Mouse (Mus musculus) lung, adult 2 months (tissue): ENCODE measurements around the gene 1810010H24Rik. TPM values are rescaled to one million over a fixed set of nuclear protein-coding genes. Genes with fewer than 3 reads are reported as not detected.
"Not testable (repeated sequence)": the region's sequence is repeated elsewhere in the genome, so short reads cannot be mapped to it uniquely, and the experiment has no call there.

Source experiments
- DNase-seq: peaks from one replicate; pipeline ENCODE4 v3.0.0; 2022
- H3K4me1 ChIP-seq: fragments of 200-500 bp; 2 replicates; pipeline ENCODE4 v1.6.1; 2011; ENCODE audit warnings: low read length; ENCODE audit not compliant: control insufficient read depth, insufficient read depth
- H3K4me3 ChIP-seq: fragments of 200-500 bp; replicated peaks from 2 replicates; pipeline ENCODE3; 2011; ENCODE audit warnings: low read depth, mild to moderate bottlenecking, control low read depth, low read length; ENCODE audit errors: extremely low read depth
- CTCF ChIP-seq: fragments of 200-500 bp; IDR thresholded peaks from 2 replicates; pipeline ENCODE4 v1.5.1; 2011; ENCODE audit warnings: mild to moderate bottlenecking, low read length, control low read depth; ENCODE audit not compliant: insufficient read depth
- POLR2A ChIP-seq: fragments of 200-500 bp; IDR thresholded peaks from 2 replicates; pipeline ENCODE4 v1.6.1; 2011; ENCODE audit warnings: low read depth, mild to moderate bottlenecking, control low read depth, low read length, borderline replicate concordance; ENCODE audit errors: extremely low read depth
- WGBS: fragments of 180-500 bp; shearing (Covaris S2); methylation state at CpG from one replicate; pipeline ENCODE4 v1.1.7; 2018; 5-methylcytosine and 5-hydroxymethylcytosine counted together
- polyA plus RNA-seq: library from polyadenylated mRNA; depleted of rRNA; stranded (reverse); fragments of >200 nt; gene quantifications from 2 replicates; pipeline ENCODE4 v1.2.3, GENCODE M21; 2012

Gene 1810010H24Rik
- polyA plus RNA-seq, 1 experiment, result 39.7 TPM

DNA sequence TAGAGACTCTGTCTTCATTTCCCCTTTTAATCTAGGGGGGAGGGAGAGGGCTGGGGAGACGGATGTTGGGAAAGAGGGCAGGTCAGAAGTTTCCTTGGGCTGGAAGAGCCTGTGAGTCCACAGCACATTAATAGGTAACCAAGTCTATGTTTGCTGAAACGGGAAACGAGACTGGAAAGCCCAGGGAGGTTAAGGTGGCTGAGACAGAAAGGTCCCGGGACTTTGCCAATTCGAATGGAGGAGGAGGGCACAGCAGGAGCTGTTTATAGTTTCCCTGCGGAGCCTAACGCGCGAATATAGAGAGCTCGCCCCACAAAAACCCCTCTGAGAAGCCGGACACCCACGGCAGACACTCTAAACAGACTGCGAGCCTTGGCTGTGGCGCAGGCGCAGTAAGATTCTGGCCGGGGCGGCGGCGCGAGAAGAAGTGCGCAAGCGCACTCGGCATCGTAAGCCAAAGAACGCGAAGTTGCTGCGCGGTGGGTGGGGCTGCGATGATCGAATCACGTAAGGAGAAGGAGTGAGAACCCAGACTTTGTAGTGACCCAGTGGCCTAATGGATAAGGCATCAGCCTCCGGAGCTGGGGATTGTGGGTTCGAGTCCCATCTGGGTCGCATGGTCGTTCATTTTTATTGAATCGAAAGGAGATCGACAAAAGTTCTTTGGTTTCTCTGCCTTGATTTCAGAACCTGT lies 13.0 kb upstream of the 1810010H24Rik start:
- WGBS, result under 1% methylated on average over 37 of the region's 37 CpGs
- H3K4me3 ChIP-seq, result peak overlapping the region; percentile 81
- peak; percentile 99 for DNase-seq
- peaks cover 8% of the 10 kb centered on the region for H3K4me1 ChIP-seq
- TF ChIP-seq CTCF (no peak), POLR2A (peak; percentile 98)

DNA sequence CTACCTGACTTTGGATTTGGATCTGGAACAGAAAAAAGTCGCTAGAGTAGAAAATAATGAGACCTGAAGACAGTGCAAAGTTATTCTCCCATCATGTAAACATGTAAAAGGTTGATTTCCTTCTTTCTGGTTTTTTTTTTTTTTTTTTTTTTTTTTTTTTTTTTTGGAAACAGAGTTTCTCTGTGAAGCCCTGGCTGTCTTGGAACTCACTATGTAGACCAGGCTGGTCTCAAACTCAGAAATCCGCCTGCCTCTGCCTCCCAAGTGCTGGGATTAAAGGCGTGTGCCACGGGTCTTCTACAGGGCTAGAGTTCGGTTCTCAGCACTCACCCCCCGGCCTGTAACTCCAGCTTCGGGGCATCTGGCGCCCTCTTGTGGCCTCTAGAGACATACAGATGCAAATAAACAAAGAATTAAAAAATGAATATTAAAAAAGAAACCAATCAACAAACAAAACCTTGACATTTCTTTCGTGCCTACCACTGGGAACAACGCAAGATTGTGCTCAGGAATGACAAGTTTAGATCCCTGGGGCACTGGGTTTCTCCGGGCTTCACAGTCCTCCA lies 11.4 kb upstream of the 1810010H24Rik start:
- H3K4me1 ChIP-seq, result peaks cover 8% of the 10 kb centered on the region
- DNase-seq, result no peak
- 73% methylated on average over 11 of the region's 11 CpGs for WGBS
- no peak for TF ChIP-seq POLR2A
- TF ChIP-seq CTCF, result no peak
- no peak overlapping the region for H3K4me3 ChIP-seq

DNA sequence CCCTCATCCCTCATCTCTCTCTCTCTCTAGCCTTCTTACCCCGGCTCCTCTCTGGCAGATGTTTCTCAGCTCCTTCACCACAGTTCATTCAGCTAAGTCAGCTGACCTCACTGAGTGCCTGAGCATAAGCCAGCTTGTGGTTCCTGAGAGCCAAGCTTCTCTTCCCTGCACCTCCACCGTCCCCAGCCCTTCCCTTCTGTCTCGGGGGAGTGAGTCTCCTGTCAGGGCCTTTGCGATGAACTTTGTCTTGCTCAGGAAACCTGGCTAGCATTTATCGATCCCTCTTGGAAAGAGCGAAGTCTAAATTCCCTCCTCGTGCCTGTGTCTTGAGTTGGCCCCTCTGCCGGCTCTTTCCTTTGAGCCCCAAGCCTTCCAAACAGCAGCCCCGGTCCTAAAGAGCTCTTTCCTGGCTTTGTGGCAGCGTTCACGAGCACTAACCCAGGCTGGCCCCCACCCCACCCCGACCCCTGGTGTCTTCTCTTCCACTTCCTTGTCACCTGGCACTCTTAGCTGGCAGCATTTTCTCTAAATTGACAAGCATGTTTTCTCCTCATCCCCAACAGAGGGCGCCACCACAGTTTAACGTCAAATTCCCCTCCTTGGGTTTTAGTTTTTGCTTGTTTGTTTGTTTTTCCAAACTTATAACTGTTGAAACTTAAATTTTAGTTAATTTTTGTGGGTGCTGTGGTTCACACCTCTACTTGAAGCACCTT lies 10.7 kb upstream of the 1810010H24Rik start:
- Histone ChIP-seq H3K4me1 (peaks cover 8% of the 10 kb centered on the region), H3K4me3 (peak overlapping the region; percentile 43)
- 23% methylated on average over 14 of the region's 14 CpGs for WGBS
- DNase-seq, result peak; percentile 64
- TF ChIP-seq POLR2A (peak; percentile 41; the same call in 1 of the 2 replicates), CTCF (no peak)

DNA sequence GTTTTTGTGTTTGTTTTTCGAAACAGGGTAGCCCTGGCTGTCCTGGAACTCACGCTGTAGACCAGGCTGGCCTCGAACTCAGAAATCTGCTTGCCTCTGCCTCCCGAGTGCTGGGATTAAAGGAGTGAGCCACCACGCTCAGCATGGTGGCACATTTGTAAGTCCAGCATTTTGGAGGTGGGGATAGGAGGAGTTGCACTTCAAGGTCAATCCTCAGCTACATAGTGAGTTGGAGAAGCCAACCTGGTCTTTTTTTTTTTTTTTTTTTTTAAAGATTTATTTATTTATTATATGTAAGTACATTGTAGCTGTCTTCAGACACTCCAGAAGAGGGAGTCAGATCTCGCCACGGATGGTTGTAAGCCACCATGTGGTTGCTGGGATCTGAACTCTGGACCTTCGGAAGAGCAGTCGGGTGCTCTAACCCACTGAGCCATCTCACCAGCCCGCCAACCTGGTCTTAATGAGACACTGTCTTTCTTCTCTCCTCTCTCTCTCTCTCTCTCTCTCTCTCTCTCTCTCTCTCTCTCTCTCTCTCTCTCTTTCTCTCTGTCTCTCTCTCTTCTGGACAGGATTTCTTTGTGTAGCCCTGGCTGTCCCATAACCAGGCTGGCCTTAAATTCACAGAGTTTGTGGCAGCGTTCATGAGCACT lies 9.8 kb upstream of the 1810010H24Rik start:
- WGBS, result 74% methylated on average over 11 of the region's 11 CpGs
- not testable (repeated sequence) for H3K4me3 ChIP-seq

DNA sequence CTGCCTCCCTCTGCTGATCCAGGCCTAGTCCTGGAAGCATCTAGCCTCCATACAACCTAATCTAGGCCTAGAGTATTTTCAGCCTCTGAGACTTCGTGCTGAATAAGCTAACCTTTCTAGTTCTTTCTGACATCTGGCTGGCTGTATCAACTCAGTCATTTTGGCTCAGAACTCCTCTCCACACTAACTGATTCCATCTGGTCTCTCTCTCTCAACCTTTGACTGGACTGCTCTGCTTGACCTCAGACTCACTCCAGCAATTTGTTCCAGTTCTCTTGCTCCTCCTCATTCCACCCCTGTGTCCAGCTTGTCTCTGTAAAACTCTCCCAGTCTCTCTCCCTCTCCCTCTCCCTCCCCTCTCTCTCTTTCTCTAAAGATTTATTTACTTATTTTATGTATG lies 8.6 kb upstream of the 1810010H24Rik start:
- WGBS, result 67% methylated on average over 1 of the region's 1 CpGs
- TF ChIP-seq POLR2A (no peak), CTCF (no peak)
- no peak for DNase-seq

More for the DNA sequence above, 9.8 kb upstream of the 1810010H24Rik start:
- not testable (repeated sequence) for H3K4me1 ChIP-seq, DNase-seq

DNA sequence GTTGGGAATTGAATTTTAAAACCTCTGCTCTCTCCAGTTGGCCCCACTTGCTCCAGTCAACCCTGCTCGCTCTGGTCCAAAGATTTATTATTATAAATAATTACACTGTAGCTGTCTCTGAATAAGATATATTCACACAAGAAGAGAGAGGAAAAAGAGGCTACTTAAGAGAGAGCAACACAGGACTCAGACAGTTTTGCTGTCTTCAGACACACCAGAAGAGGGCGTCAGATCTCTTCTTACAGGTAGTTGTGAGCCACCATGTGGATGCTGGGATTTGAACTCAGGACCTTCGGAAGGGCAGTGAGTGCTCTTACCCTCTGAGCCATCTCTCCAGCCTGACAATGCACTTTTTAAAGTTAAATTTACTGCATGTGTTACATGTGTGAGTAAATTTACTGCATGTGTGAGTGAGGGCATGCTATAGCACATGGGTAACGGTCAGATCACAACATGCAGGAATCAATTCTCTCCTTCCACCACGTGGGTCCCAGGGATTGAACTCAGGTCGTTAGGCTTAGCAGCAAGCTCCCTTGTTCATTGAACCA lies 8.1 kb upstream of the 1810010H24Rik start:
- TF ChIP-seq POLR2A (no peak), CTCF (no peak)
- DNase-seq, result no peak
- no peak overlapping the region for H3K4me3 ChIP-seq
- peaks cover 2% of the 10 kb centered on the region; the same call in 1 of the 2 replicates for H3K4me1 ChIP-seq
- WGBS, result 63% methylated on average over 6 of the region's 6 CpGs

More for the DNA sequence above, 8.6 kb upstream of the 1810010H24Rik start:
- peaks cover 2% of the 10 kb centered on the region; the same call in 1 of the 2 replicates for H3K4me1 ChIP-seq
- no peak overlapping the region for H3K4me3 ChIP-seq

DNA sequence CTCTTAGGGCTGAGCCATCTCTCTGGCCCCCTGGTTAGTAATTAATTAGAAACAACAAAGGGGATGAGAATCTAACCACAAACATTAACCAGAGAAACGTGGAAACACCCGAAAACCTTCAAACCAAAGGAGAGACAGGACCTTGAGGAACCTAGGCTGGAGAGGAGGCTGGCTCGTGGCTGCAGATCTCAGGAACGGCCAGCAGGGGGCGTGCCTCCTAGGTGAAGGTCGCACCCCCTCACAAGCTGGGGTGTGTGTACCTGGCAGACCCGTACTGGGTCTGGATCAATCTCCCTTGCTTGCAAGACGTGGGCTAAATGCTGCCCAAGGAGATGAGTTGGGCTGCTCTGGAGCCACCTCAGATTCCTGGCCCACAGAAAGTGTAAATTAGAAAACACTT lies 6.9 kb upstream of the 1810010H24Rik start:
- peaks cover 4% of the 10 kb centered on the region; the same call in 1 of the 2 replicates for H3K4me1 ChIP-seq
- no peak overlapping the region for H3K4me3 ChIP-seq
- 33% methylated on average over 8 of the region's 8 CpGs for WGBS
- DNase-seq, result no peak
- TF ChIP-seq POLR2A, result no peak
- TF ChIP-seq CTCF, result peak; percentile 32

DNA sequence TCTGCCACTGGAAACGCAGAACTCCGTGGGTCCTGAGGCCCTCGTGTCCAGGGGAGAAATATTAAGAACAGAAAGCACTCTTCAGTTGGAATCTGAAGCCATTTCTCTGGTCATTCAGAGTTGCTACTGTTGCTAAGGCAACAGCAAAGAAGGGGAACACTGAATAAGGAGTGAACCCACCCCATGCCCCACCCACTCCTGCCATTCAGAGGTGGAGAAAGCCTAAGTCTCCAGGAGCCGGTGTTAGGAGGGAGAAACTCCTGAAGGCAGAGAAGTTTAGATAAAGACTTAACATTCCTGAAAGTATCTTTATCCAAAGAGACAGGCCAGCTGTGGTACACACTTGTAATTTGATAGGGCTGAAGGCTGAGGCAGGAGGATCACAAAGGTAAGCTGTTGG lies 6.2 kb upstream of the 1810010H24Rik start:
- DNase-seq, result no peak
- WGBS, result 68% methylated on average over 4 of the region's 4 CpGs
- peaks cover 4% of the 10 kb centered on the region; the same call in 1 of the 2 replicates for H3K4me1 ChIP-seq

DNA sequence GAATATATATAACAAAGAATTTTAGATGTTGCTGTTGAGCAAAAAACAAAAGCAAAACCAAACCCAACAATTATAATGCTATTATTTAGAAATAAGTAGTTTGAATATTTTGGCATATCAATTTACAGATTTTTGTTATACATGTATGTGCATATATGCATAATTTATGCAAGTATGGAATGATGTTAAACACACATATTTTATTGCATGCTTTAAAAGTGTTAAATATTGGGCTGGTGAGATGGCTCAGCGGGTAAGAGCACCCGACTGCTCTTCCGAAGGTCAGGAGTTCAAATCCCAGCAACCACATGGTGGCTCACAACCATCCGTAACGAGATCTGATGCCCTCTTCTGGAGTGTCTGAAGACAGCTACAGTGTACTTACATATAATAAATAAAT lies 5.8 kb upstream of the 1810010H24Rik start:
- 92% methylated on average over 5 of the region's 5 CpGs for WGBS
- H3K4me1 ChIP-seq, DNase-seq, H3K4me3 ChIP-seq: not testable (repeated sequence)

More for the DNA sequence above, 6.2 kb upstream of the 1810010H24Rik start:
- no peak for TF ChIP-seq POLR2A
- no peak for TF ChIP-seq CTCF
- no peak overlapping the region for H3K4me3 ChIP-seq
